Mouse (Mus musculus): ENCODE measurements around the gene C330021F23Rik. TPM values are rescaled to one million over a fixed set of nuclear protein-coding genes. Genes with fewer than 3 reads are reported as not detected.
A peak's percentile ranks its signal among the peaks of the same experiment; 100 is the strongest.

C330021F23Rik gene
- polyA plus RNA-seq, 1 experiment from 2014 or later, result 0.91 TPM

DNA sequence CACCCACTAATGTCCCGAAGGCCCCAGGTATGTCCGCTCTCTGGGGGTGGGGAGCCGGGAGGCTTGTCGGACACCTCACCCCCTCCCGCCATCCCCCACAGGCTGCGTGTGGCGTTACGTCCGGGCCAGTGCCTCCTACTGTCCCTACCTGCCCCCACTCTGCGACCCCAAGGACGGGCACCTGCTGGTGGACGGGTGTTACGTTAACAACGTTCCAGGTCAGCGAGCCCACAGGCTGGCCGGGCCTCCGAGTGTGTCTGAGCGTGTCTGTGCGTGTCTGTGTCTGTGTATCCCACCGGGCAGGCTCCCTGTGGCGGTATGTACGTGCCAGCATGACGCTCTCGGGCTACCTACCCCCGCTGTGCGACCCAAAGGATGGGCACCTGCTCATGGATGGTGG is 30.1 kb upstream of the C330021F23Rik start:
- Histone ChIP-seq H3K27me3 (ENCODE audit: insufficient read depth, low read length) (no peaks in the 10 kb centered on the region), H3K27ac (ENCODE audit: low read depth) (no peak overlapping the region), H3K9me3 (ENCODE audit: low read depth, low read length) (no peaks in the 10 kb centered on the region), H3K4me3 (ENCODE audit: low read depth, low read length) (no peak overlapping the region), H3K36me3 (ENCODE audit: insufficient read depth) (peaks cover 64% of the 10 kb centered on the region), H3K4me2 (no peak overlapping the region), H3K4me1 (ENCODE audit: insufficient read depth) (no peaks in the 10 kb centered on the region), H3K9ac (no peak overlapping the region)
- DNase-seq (no peak), ATAC-seq (ENCODE audit: insufficient read depth) (no peak)
- no peak for TF ChIP-seq CTCF (IDR thresholded peaks at IDR 0.05; ENCODE audit: low read depth)
- 92% methylated on average over 26 of the region's 26 CpGs for WGBS

DNA sequence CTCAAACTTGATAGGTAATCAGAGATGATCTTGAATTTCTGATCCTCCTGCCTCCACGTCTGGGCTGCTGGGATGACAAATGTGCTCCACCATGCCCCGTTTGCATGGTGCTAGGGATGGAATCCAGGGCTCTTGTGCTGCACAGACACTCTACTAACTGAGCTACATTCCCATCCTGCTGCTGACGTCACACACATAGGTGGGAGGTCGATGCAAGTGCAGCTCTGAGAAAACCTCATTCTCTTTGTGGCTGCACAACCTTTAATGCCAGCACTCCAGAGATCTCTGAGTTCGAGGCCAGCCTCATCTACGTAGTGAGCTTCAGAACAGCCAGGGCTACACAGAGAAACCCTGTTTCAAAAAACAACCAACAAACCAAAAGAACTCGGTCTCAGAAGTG is 28.6 kb upstream of the C330021F23Rik start:
- no peak for TF ChIP-seq CTCF (IDR thresholded peaks at IDR 0.05; ENCODE audit: low read depth)
- no peak overlapping the region for H3K9ac ChIP-seq
- no peak for ATAC-seq (ENCODE audit: insufficient read depth)
- no peak for DNase-seq
- peaks cover 71% of the 10 kb centered on the region for H3K36me3 ChIP-seq (ENCODE audit: insufficient read depth)
- H3K27me3 ChIP-seq (ENCODE audit: insufficient read depth, low read length), result no peaks in the 10 kb centered on the region
- WGBS, result 77% methylated on average over 7 of the region's 7 CpGs
- H3K9me3 ChIP-seq (ENCODE audit: low read depth, low read length), result no peaks in the 10 kb centered on the region
- H3K4me3 ChIP-seq (ENCODE audit: low read depth, low read length), result no peak overlapping the region
- no peak overlapping the region for H3K27ac ChIP-seq (ENCODE audit: low read depth)
- H3K4me2 ChIP-seq, result no peak overlapping the region
- H3K4me1 ChIP-seq (ENCODE audit: insufficient read depth), result no peaks in the 10 kb centered on the region

DNA sequence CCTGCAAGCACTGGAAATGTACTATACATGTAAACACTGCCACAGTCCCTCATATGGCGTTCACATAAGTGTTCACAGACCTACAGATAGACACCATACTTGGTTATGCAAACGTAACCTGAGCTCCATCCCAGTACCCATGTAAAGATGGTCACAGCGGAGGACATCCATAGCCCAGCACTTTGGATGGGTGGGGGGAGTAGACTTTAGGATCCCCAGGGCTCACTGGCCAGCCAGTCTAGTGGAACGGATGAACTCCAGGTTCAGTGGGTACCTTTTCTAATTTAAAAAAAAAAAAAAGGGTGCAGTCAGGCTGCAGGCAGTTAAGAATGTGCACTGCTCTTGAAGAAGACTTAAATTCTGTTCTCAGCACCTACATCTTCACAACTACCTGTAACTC is 27.7 kb upstream of the C330021F23Rik start:
- H3K27ac ChIP-seq (ENCODE audit: low read depth), result no peak overlapping the region
- no peak for ATAC-seq (ENCODE audit: insufficient read depth)
- no peak for TF ChIP-seq CTCF (IDR thresholded peaks at IDR 0.05; ENCODE audit: low read depth)
- H3K27me3 ChIP-seq (ENCODE audit: insufficient read depth, low read length), result no peaks in the 10 kb centered on the region
- DNase-seq, result no peak
- no peaks in the 10 kb centered on the region for H3K9me3 ChIP-seq (ENCODE audit: low read depth, low read length)
- peaks cover 77% of the 10 kb centered on the region for H3K36me3 ChIP-seq (ENCODE audit: insufficient read depth)
- no peak overlapping the region for H3K9ac ChIP-seq
- no peak overlapping the region for H3K4me3 ChIP-seq (ENCODE audit: low read depth, low read length)
- no peak overlapping the region for H3K4me2 ChIP-seq
- no peaks in the 10 kb centered on the region for H3K4me1 ChIP-seq (ENCODE audit: insufficient read depth)
- WGBS, result 85% methylated on average over 4 of the region's 4 CpGs

DNA sequence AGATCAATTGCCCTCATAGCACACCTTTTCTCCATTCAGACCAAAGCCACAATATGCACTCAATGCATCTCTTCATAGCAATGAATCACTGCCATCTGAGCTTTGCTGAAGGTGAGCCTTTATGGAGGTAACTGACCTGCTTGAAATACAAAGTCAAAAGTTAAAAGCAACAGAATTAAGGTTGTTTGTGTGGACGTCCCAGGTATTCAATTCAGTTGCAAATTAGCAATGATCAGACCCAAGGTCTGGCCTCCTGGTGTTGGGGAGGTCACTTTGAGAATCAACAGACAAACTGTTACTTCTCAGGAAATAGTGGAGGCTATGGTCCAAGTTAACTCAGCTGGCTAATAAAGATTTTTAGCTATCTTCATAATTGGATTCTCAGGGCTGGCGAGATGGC is 21.3 kb upstream of the C330021F23Rik start:
- no peak overlapping the region for H3K4me2 ChIP-seq
- H3K27me3 ChIP-seq (ENCODE audit: insufficient read depth, low read length), result no peaks in the 10 kb centered on the region
- DNase-seq (no peak), ATAC-seq (ENCODE audit: insufficient read depth) (no peak)
- peaks cover 25% of the 10 kb centered on the region for H3K36me3 ChIP-seq (ENCODE audit: insufficient read depth)
- H3K4me3 ChIP-seq (ENCODE audit: low read depth, low read length), result no peak overlapping the region
- no peaks in the 10 kb centered on the region for H3K4me1 ChIP-seq (ENCODE audit: insufficient read depth)
- no peak overlapping the region for H3K9ac ChIP-seq
- no peak for TF ChIP-seq CTCF (IDR thresholded peaks at IDR 0.05; ENCODE audit: low read depth)
- no peaks in the 10 kb centered on the region for H3K9me3 ChIP-seq (ENCODE audit: low read depth, low read length)
- WGBS, result 73% methylated on average over 2 of the region's 2 CpGs
- no peak overlapping the region for H3K27ac ChIP-seq (ENCODE audit: low read depth)

DNA sequence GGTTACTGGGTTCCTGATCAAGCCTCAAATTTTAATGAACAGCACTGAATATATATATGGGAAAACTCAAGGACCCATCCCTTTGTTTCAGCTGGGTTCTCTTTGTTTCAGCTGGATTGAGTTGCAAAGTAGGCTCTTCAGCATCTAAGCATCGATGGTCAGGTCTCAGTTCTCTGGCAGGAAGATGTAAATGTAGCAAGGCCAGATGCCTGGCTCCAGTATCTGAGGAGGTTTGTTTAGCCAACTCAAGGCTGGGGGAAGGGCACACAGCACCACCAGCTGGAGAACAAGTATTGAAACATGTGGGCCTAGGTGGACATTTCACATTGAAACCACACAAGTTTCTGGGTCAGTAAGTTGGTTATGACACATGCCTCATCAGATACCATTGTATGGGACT is 15.6 kb upstream of the C330021F23Rik start:
- no peak overlapping the region for H3K9ac ChIP-seq
- no peak for ATAC-seq (ENCODE audit: insufficient read depth)
- DNase-seq, result no peak
- H3K9me3 ChIP-seq (ENCODE audit: low read depth, low read length), result no peaks in the 10 kb centered on the region
- H3K27me3 ChIP-seq (ENCODE audit: insufficient read depth, low read length), result no peaks in the 10 kb centered on the region
- H3K4me2 ChIP-seq, result no peak overlapping the region
- H3K36me3 ChIP-seq (ENCODE audit: insufficient read depth), result no peaks in the 10 kb centered on the region
- TF ChIP-seq CTCF (IDR thresholded peaks at IDR 0.05; ENCODE audit: low read depth), result no peak
- H3K4me1 ChIP-seq (ENCODE audit: insufficient read depth), result no peaks in the 10 kb centered on the region
- WGBS, result 93% methylated on average over 1 of the region's 1 CpGs
- H3K4me3 ChIP-seq (ENCODE audit: low read depth, low read length), result no peak overlapping the region
- no peak overlapping the region for H3K27ac ChIP-seq (ENCODE audit: low read depth)

DNA sequence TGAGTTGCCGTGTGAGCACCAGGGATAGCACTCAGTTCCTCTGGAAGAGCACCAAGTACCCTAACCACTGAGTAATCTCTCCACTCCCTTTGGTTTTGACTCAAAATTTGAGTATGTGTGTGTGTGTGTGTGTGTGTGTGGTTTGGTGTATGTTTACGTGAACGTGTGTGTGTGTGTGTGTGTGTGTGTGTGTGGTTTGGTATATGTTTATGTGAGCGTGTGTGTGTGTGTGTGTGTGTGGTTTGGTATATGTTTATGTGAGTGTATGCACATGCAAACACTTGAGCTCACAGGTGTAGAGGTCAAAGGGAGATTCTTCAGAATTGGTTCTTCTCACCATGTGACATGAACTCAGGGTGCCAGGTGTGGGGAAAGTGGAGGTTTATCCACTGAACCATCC is 11.7 kb upstream of the C330021F23Rik start:
- H3K9me3 ChIP-seq (ENCODE audit: low read depth, low read length), result no peaks in the 10 kb centered on the region
- TF ChIP-seq CTCF (IDR thresholded peaks at IDR 0.05; ENCODE audit: low read depth), result no peak
- WGBS, result 63% methylated on average over 4 of the region's 4 CpGs

DNA sequence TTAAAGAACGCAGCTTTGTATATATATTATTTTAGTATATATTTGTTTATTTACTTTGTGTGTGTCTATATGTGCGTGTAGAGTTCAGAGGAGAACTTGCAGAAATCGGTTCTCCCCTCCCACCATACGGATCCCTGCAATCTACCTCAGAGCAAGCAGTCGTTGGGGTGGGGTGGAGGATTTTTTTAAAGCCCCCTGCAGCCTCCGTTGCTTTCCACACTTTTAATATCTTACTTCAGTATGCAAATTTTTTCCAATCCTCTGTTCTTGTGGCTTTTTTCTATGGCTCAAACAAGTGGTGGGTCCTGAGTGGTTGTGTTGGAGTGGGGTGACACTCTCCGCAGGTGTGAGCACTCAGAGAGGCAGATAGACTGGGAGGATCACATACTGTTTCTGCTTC is 588 bp downstream of the C330021F23Rik start:
- H3K9ac ChIP-seq, result no peak overlapping the region
- H3K27ac ChIP-seq (ENCODE audit: low read depth), result no peak overlapping the region
- WGBS, result 10% methylated on average over 7 of the region's 7 CpGs
- H3K4me1 ChIP-seq (ENCODE audit: insufficient read depth), result no peaks in the 10 kb centered on the region
- H3K27me3 ChIP-seq (ENCODE audit: insufficient read depth, low read length), result no peaks in the 10 kb centered on the region
- no peak overlapping the region for H3K4me3 ChIP-seq (ENCODE audit: low read depth, low read length)
- no peaks in the 10 kb centered on the region for H3K9me3 ChIP-seq (ENCODE audit: low read depth, low read length)
- ATAC-seq (ENCODE audit: insufficient read depth) (no peak), DNase-seq (no peak)
- H3K4me2 ChIP-seq, result peak overlapping the region; percentile 44
- TF ChIP-seq CTCF (IDR thresholded peaks at IDR 0.05; ENCODE audit: low read depth), result no peak
- no peaks in the 10 kb centered on the region for H3K36me3 ChIP-seq (ENCODE audit: insufficient read depth)

More for the DNA sequence above, 11.7 kb upstream of the C330021F23Rik start:
- H3K4me1 ChIP-seq (ENCODE audit: insufficient read depth), result no peaks in the 10 kb centered on the region
- ATAC-seq (ENCODE audit: insufficient read depth) (peak; percentile 83), DNase-seq (no peak)
- H3K4me2 ChIP-seq, result no peak overlapping the region
- H3K36me3 ChIP-seq (ENCODE audit: insufficient read depth), result no peaks in the 10 kb centered on the region
- H3K27me3 ChIP-seq (ENCODE audit: insufficient read depth, low read length), result no peaks in the 10 kb centered on the region
- H3K4me3 ChIP-seq (ENCODE audit: low read depth, low read length), result no peak overlapping the region
- H3K27ac ChIP-seq (ENCODE audit: low read depth), result no peak overlapping the region
- no peak overlapping the region for H3K9ac ChIP-seq

DNA sequence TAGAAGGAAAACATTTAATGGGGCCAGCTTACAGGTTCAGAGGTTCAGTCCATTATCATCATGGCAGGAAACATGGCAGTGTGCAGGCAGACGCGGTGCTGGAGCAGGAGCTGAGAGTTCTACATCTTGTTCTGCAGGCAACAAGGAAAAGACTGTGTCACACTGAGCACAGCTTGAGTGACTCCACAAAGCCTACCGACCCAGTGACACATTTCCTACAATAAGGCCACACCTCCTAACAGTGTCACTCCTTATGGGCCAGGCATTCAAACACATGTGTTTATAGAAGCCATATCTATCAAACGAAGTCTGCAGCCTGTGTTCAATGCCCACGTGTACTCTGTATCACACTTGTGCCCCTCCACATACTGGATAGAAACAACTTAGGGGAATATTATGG is 2.0 kb downstream of the C330021F23Rik start:
- Histone ChIP-seq H3K9me3 (ENCODE audit: low read depth, low read length) (no peaks in the 10 kb centered on the region), H3K4me2 (no peak overlapping the region), H3K4me1 (ENCODE audit: insufficient read depth) (no peaks in the 10 kb centered on the region), H3K4me3 (ENCODE audit: low read depth, low read length) (no peak overlapping the region), H3K9ac (no peak overlapping the region), H3K27me3 (ENCODE audit: insufficient read depth, low read length) (no peaks in the 10 kb centered on the region), H3K36me3 (ENCODE audit: insufficient read depth) (no peaks in the 10 kb centered on the region), H3K27ac (ENCODE audit: low read depth) (no peak overlapping the region)
- ATAC-seq (ENCODE audit: insufficient read depth) (no peak), DNase-seq (no peak)
- TF ChIP-seq CTCF (IDR thresholded peaks at IDR 0.05; ENCODE audit: low read depth), result no peak
- WGBS, result 74% methylated on average over 5 of the region's 5 CpGs
